Mouse (Mus musculus) granulocyte monocyte progenitor cell, adult 5-6 weeks (primary cell): ENCODE results near the gene Ascc1. TPM values are rescaled to one million over a fixed set of nuclear protein-coding genes. Genes with fewer than 3 reads are reported as not detected.

Experiments used
- ATAC-seq: replicated peaks from 2 replicates; pipeline ENCODE4 v1.8.0; 2016; ENCODE audit warnings: mild to moderate bottlenecking, moderate TSS enrichment, inconsistent platforms; ENCODE audit not compliant: poor library complexity, severe bottlenecking
- total RNA-seq, 2 experiments: library from RNA; stranded (forward) in 1 of 2; stranded (reverse) in 1 of 2; fragments of 200-712, 200-1000 nt in 1 of 2; fragments of >200 nt in 1 of 2; fragmentation: Nextera tagmentation in 1 of 2; gene quantifications; 2 replicates each; pipeline ENCODE4 v1.2.3; 2014 to 2017

Gene Ascc1
- total RNA-seq, 2 experiments from 2014 or later = 24.3 to 34.2 TPM

- ATAC-seq = no peak
These were observed 60.3 kb downstream of the Ascc1 start for GRCm38 (mm10) chr10:60062931-60063330.

GRCm38 (mm10) chr10:60066524-60066923 is 63.9 kb downstream of the Ascc1 start:
- ATAC-seq = peak; percentile 58

- no peak for ATAC-seq
These were observed 72.6 kb downstream of the Ascc1 start for GRCm38 (mm10) chr10:60075159-60075558.

GRCm38 (mm10) chr10:60077226-60077625 is 74.6 kb downstream of the Ascc1 start:
- ATAC-seq = no peak

- ATAC-seq = no peak
These were observed 75.3 kb downstream of the Ascc1 start for GRCm38 (mm10) chr10:60077736-60078560.

GRCm38 (mm10) chr10:60078561-60078917 is 75.9 kb downstream of the Ascc1 start:
- ATAC-seq = peak; percentile 29; the same call in 1 of the 2 replicates

- ATAC-seq = no peak
These were observed 77.6 kb downstream of the Ascc1 start for GRCm38 (mm10) chr10:60080171-60080570.

- peak; percentile 21 for ATAC-seq
These were observed 78.0 kb downstream of the Ascc1 start for GRCm38 (mm10) chr10:60080601-60080981.

- peak; percentile 19 for ATAC-seq
These were observed 78.6 kb downstream of the Ascc1 start for GRCm38 (mm10) chr10:60080982-60081825.

GRCm38 (mm10) chr10:60081905-60082304 is 79.3 kb downstream of the Ascc1 start:
- ATAC-seq = no peak

GRCm38 (mm10) chr10:60084065-60084464 is 81.5 kb downstream of the Ascc1 start:
- ATAC-seq = peak; percentile 3; the same call in 1 of the 2 replicates

- no peak for ATAC-seq
These were observed 89.7 kb downstream of the Ascc1 start for GRCm38 (mm10) chr10:60092311-60092710.

GRCm38 (mm10) chr10:60093751-60094150 is 91.1 kb downstream of the Ascc1 start:
- no peak for ATAC-seq

- ATAC-seq = no peak
These were observed 93.0 kb downstream of the Ascc1 start for GRCm38 (mm10) chr10:60095558-60095957.

GRCm38 (mm10) chr10:60096302-60096701 is 93.7 kb downstream of the Ascc1 start:
- no peak for ATAC-seq

- no peak for ATAC-seq
These were observed 94.5 kb downstream of the Ascc1 start for GRCm38 (mm10) chr10:60097146-60097545.

- no peak for ATAC-seq
These were observed 95.2 kb downstream of the Ascc1 start for GRCm38 (mm10) chr10:60097774-60098173.

- no peak for ATAC-seq
These were observed 103.0 kb downstream of the Ascc1 start for GRCm38 (mm10) chr10:60105391-60106145.

- ATAC-seq = no peak
These were observed 103.5 kb downstream of the Ascc1 start, which contains the start of gene Spock2 for GRCm38 (mm10) chr10:60106146-60106530. Spock2 (plus strand) TSS chr10:60106219.

GRCm38 (mm10) chr10:60106531-60107186 is 104.1 kb downstream of the Ascc1 start:
- ATAC-seq = peak; percentile 54
